Mouse (Mus musculus) midbrain, embryonic 11.5 days (tissue): ENCODE data around the gene Gm42421. TPM values are rescaled to one million over a fixed set of nuclear protein-coding genes. Genes with fewer than 3 reads are reported as not detected.

Experiments
- ATAC-seq: fragments of 200-750 bp; cut with Nextera tagmentation; 2 replicates; pipeline ENCODE4 v1.8.0; 2017; ENCODE audit warnings: moderate TSS enrichment, moderate library complexity; ENCODE audit not compliant: low FRiP score
- DNase-seq: peaks from one replicate; pipeline ENCODE4 v3.0.0; 2015; ENCODE audit warnings: low spot score; ENCODE audit errors: missing footprints
- H3K27ac ChIP-seq: fragments of 300-500 bp; sonication (generic); 2 replicates; pipeline ENCODE4 v1.5.1; 2014; ENCODE audit warnings: low read depth, low read length
- H3K27me3 ChIP-seq: fragments of 300-500 bp; sonication (generic); 2 replicates; pipeline ENCODE4 v1.6.1; 2014; ENCODE audit warnings: mild to moderate bottlenecking, low read length, moderate library complexity, mixed read lengths; ENCODE audit not compliant: control insufficient read depth, insufficient read depth
- H3K36me3 ChIP-seq: fragments of 300-500 bp; sonication (generic); 2 replicates; pipeline ENCODE4 v1.6.1; 2014; ENCODE audit warnings: mild to moderate bottlenecking, low read length, moderate library complexity, mixed read lengths; ENCODE audit not compliant: control insufficient read depth, insufficient read depth
- H3K4me1 ChIP-seq: fragments of 300-500 bp; sonication (generic); 2 replicates; pipeline ENCODE4 v1.6.1; 2014; ENCODE audit warnings: low read length; ENCODE audit not compliant: control insufficient read depth, insufficient read depth
- H3K4me2 ChIP-seq: fragments of 300-500 bp; sonication (generic); 2 replicates; pipeline ENCODE4 v1.6.1; 2014; ENCODE audit warnings: mild to moderate bottlenecking, moderate library complexity
- H3K4me3 ChIP-seq: fragments of 300-500 bp; sonication (generic); 2 replicates; pipeline ENCODE4 v1.5.1; 2014; ENCODE audit warnings: low read depth, low read length
- H3K9ac ChIP-seq: fragments of 300-500 bp; sonication (generic); 2 replicates; pipeline ENCODE4 v1.6.1; 2014; ENCODE audit warnings: low read length
- H3K9me3 ChIP-seq: fragments of 300-500 bp; sonication (generic); 2 replicates; pipeline ENCODE4 v1.6.1; 2016; ENCODE audit warnings: low read length; ENCODE audit not compliant: control insufficient read depth
- WGBS: fragments of 180-500 bp; shearing (Covaris S2); extraction: QIAGEN DNeasy Blood & Tissue Kit; methylation state at CpG from one replicate; pipeline ENCODE4 v1.1.7; 2014; 5-methylcytosine and 5-hydroxymethylcytosine counted together
- polyA plus RNA-seq: library from polyadenylated mRNA; unstranded; fragments of >200 nt; fragmentation: Nextera tagmentation; extraction: Ambion mirVana; gene quantifications from 2 replicates; pipeline ENCODE4 v1.2.1, GENCODE M21; 2014

Gene Gm42421
- polyA plus RNA-seq, 1 experiment from 2014 or later, result 1.2 TPM

DNA sequence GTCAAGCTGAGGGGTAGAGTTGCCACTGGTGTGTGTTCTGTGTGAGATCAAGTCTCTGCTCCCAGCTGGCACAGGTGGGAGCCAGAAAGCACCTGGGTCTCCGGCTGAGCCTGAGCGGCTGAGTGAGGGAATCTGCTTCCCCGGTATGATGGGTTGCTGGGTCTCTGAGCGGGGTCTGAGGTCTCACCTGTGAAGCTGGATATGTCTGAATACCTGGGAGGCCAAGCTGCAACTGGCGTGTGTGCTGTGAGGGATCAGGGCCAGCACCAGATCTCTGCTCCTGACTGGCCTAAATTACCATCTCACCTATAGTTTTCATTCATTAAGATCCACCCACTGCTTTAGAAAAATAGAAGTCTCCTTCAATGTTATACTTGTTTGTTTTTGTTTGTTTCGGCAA, 29.1 kb downstream of the Gm42421 start:
- H3K4me3 ChIP-seq, result no peak overlapping the region
- no peak overlapping the region for H3K27ac ChIP-seq
- whole genome bisulfite sequencing, result 90% methylated on average over 6 of the region's 6 CpGs
- no peaks in the 10 kb centered on the region for H3K9me3 ChIP-seq
- no peaks in the 10 kb centered on the region for H3K4me1 ChIP-seq
- no peak overlapping the region for H3K9ac ChIP-seq
- no peaks in the 10 kb centered on the region for H3K36me3 ChIP-seq
- no peak for DNase-seq
- ATAC-seq, result no peak
- no peaks in the 10 kb centered on the region for H3K27me3 ChIP-seq
- H3K4me2 ChIP-seq, result no peak overlapping the region

DNA sequence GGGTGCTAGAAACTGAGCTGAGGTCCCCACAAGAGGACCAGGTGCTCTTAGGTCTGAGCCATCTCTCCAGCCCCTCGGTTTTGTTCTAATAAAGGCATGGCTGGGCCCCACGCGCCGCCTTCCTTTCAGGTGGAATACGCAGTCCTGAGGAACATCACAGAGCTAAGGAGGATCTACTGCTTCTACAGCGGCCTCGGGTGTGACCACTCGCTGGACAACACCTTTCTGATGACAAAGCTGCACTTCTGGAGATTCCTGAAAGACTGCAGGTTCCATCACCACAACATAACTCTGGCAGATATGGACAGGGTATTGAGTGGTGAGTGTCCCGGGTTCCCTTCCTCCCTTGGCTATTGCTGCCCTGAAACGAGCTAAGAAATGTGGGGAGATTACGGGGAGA, 31.6 kb downstream of the Gm42421 start:
- WGBS, result 90% methylated on average over 11 of the region's 11 CpGs
- Histone ChIP-seq H3K4me3 (no peak overlapping the region), H3K27ac (no peak overlapping the region), H3K4me1 (no peaks in the 10 kb centered on the region), H3K4me2 (no peak overlapping the region), H3K9ac (no peak overlapping the region), H3K9me3 (no peaks in the 10 kb centered on the region), H3K27me3 (no peaks in the 10 kb centered on the region), H3K36me3 (no peaks in the 10 kb centered on the region)
- ATAC-seq, result no peak
- DNase-seq, result no peak

DNA sequence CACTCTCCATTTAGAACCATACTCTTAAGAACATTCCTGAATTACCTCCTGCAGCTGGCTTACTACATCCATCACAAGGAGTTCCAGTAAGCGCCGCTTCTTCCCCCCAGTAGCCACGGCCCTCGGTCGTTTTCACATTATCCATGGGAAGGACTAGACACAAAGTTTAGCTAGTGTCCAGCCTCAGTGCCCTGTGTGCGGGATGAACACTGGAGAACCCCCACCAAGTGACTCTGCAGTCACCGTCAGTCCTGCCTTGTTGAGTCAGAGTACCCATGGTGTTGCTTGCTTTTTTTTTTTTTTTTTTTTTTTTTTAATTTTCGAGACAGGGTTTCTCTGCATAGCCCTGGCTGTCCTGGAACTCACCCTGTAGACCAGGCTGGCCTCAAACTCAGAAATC, 33.2 kb downstream of the Gm42421 start:
- no peak for DNase-seq
- WGBS, result 88% methylated on average over 8 of the region's 8 CpGs
- H3K4me2 ChIP-seq, result no peak overlapping the region
- no peak overlapping the region for H3K4me3 ChIP-seq
- no peak overlapping the region for H3K27ac ChIP-seq
- H3K36me3 ChIP-seq, result no peaks in the 10 kb centered on the region
- H3K4me1 ChIP-seq, result no peaks in the 10 kb centered on the region
- no peaks in the 10 kb centered on the region for H3K9me3 ChIP-seq
- H3K27me3 ChIP-seq, result no peaks in the 10 kb centered on the region
- no peak overlapping the region for H3K9ac ChIP-seq
- ATAC-seq, result no peak

DNA sequence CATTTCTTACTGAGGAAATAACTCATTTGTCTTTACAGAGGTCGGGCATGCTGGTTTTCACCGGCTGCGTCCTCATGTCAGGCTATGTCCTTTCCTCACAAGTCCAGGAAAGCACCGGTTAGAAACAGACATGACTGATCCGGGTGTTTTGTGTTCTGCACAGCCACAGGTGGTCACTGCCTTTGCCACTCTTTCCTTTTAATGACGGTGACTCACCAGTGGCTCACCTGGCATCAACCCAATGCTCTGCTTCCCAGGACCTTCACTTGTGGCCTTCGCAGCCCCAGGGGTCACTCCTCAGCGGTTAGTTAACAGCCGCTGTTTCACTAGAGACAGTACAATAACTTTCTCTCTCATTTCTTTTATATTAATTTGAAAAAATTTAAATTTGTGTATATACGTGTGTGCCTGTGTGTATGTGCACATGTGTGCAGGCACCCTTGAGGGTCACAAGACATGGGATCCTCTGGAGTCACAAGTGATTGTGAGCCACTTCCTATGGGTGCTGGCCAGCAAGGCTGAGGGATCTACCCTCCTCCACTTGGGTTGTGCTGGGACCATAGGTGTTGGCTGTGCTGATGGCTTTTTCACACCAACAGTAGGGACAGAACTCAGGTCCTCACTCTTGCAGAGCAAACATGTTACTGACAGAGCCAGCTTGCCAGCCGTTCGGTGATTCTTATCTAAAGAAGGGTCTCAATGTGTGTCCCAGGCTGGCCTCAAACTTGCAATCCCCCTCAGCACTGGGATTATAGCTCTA, 37.8 kb downstream of the Gm42421 start:
- H3K36me3 ChIP-seq, result no peaks in the 10 kb centered on the region
- H3K4me2 ChIP-seq, result no peak overlapping the region
- H3K4me3 ChIP-seq, result no peak overlapping the region
- H3K9me3 ChIP-seq, result no peaks in the 10 kb centered on the region
- ATAC-seq (no peak), DNase-seq (no peak)
- H3K4me1 ChIP-seq, result no peaks in the 10 kb centered on the region
- H3K27ac ChIP-seq, result no peak overlapping the region
- no peaks in the 10 kb centered on the region for H3K27me3 ChIP-seq
- WGBS, result 88% methylated on average over 12 of the region's 12 CpGs
- H3K9ac ChIP-seq, result no peak overlapping the region

DNA sequence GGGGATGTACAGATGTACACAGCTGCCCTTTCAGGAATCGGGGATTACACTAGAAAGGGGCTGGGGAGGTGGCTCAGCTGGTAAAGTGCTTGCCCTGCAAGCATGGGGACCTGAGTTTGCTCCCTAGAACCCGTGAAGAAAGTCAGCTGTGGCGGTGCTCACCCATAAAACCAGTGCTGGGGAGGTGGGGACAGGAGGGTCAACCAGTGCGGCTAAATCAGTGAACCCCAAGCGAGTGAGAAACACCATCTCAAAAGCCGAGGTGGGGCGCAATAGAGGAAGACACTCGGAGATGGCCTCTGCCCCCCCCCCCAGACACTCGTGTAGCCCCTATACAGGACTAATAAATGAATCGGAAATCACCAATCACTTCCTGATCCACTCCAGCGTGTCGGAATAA, 38.7 kb downstream of the Gm42421 start:
- Histone ChIP-seq H3K4me1 (no peaks in the 10 kb centered on the region), H3K27ac (no peak overlapping the region), H3K4me2 (no peak overlapping the region), H3K9me3 (no peaks in the 10 kb centered on the region), H3K4me3 (no peak overlapping the region), H3K27me3 (no peaks in the 10 kb centered on the region), H3K9ac (no peak overlapping the region), H3K36me3 (no peaks in the 10 kb centered on the region)
- DNase-seq, result no peak
- ATAC-seq, result no peak
- WGBS, result 91% methylated on average over 12 of the region's 12 CpGs

DNA sequence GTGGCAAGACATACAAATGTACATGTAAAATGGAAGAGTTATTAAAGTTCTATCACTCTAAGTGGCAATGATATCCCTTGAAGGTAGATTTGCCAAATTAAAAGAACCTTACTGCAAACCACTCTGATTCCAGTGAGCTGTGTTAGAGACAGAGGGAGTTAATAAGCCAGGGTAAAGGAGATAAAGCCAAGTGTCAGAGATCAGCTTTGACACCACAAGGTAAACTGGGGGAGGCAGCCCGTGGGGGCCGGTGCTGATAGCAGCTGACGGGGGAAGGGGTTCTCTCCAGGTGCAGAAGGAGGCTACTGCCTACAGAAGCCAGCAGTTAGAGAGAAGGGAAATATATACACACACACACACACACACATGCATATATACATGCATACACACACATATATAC, 44.7 kb downstream of the Gm42421 start:
- DNase-seq, result no peak

DNA sequence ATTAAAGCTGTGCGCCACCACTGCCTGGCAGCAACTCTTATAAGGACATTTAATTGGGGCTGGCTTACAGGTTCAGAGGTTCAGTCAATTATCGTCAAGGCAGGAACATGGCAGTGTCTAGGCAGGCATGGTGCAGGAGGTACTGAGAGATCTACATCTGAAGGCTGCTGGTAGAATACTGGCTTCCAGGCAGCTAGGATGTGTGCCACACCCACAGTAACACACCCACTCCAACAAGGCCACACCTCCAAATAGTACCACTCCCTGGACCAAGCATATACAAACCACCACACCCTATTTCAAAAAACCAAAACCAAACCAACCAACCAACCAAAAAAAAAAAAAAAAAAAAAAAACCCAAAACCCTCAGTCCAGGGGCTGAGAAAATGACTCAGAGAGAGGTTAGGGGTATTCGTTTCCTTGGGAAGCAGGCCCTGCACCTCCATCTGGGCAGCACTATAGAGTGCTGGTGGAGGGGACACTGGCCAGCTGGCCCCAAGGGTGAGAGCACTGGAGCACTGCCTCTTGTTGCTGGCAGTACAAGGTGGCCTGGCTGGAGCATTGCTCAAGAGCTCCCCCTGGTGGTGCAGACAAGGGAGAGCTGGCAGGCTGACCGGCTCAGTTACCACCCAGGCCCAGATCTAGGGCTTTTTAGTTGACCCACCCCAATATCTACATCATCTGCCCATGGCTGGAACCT, 47.1 kb downstream of the Gm42421 start:
- Histone ChIP-seq H3K9ac (no peak overlapping the region), H3K9me3 (no peaks in the 10 kb centered on the region), H3K4me2 (no peak overlapping the region), H3K4me1 (no peaks in the 10 kb centered on the region), H3K36me3 (no peaks in the 10 kb centered on the region), H3K27ac (no peak overlapping the region), H3K4me3 (no peak overlapping the region), H3K27me3 (no peaks in the 10 kb centered on the region)
- DNase-seq (peak; percentile 95), ATAC-seq (peak; percentile 80)
- 44% methylated on average over 4 of the region's 4 CpGs for WGBS

More for the DNA sequence above, 44.7 kb downstream of the Gm42421 start:
- no peaks in the 10 kb centered on the region for H3K27me3 ChIP-seq
- H3K9me3 ChIP-seq, result no peaks in the 10 kb centered on the region
- H3K27ac ChIP-seq, result no peak overlapping the region
- WGBS, result 79% methylated on average over 3 of the region's 3 CpGs
- H3K4me2 ChIP-seq, result no peak overlapping the region
- no peak overlapping the region for H3K4me3 ChIP-seq
- H3K36me3 ChIP-seq, result no peaks in the 10 kb centered on the region
- no peak for ATAC-seq
- no peak overlapping the region for H3K9ac ChIP-seq
- H3K4me1 ChIP-seq, result no peaks in the 10 kb centered on the region

DNA sequence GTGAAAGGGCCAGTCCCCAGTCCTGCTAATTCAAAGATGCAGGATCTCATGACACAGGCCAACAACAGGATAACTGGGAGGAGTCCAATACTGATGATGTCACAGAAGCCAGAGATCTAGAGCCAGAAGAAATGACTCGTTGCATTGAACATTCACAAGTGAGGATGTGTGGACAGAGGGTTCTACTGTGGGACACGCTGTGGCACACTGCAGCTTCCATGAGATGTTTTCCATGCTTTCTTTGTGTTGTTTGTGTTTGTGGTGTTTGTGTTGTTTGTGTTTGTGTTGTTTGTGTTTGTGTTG, 47.6 kb downstream of the Gm42421 start:
- no peak overlapping the region for H3K27ac ChIP-seq
- H3K4me2 ChIP-seq, result no peak overlapping the region
- H3K9ac ChIP-seq, result no peak overlapping the region
- DNase-seq (no peak), ATAC-seq (no peak)
- no peaks in the 10 kb centered on the region for H3K36me3 ChIP-seq
- no peak overlapping the region for H3K4me3 ChIP-seq
- H3K4me1 ChIP-seq, result no peaks in the 10 kb centered on the region
- no peaks in the 10 kb centered on the region for H3K9me3 ChIP-seq
- no peaks in the 10 kb centered on the region for H3K27me3 ChIP-seq
- 62% methylated on average over 2 of the region's 2 CpGs for WGBS

DNA sequence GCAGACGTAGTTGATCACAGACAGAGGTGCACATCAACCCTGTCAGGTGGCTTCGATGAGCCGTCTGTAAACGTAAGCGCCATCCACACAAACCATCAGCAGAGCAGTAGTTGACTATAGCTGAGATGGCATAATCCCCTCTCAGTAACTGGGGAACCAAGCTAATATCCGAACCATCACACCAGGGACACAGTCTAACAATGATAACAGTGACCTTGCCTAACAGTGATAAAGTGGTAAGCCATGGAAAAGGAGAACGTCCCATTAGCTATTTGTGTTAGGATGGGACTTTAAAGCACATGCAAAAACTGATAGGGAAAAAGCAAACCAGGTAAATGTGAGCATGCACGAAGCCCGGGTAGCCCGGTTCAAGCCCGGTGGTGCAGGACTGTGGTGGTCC, 48.3 kb downstream of the Gm42421 start:
- ATAC-seq (no peak), DNase-seq (no peak)
- 95% methylated on average over 11 of the region's 11 CpGs for WGBS
- no peak overlapping the region for H3K27ac ChIP-seq
- H3K36me3 ChIP-seq, result no peaks in the 10 kb centered on the region
- no peaks in the 10 kb centered on the region for H3K4me1 ChIP-seq
- H3K27me3 ChIP-seq, result no peaks in the 10 kb centered on the region
- H3K9ac ChIP-seq, result no peak overlapping the region
- no peak overlapping the region for H3K4me2 ChIP-seq
- H3K4me3 ChIP-seq, result no peak overlapping the region
- no peaks in the 10 kb centered on the region for H3K9me3 ChIP-seq
